Mouse (Mus musculus): ENCODE results near the gene Tspan18.

- TF ChIP-seq CTCF (IDR thresholded peaks at IDR 0.05; ENCODE audit: extremely low read depth, insufficient read length, insufficient replicate concordance, low read depth, low read length) (peak; percentile 72), POLR2A (IDR thresholded peaks at IDR 0.05; ENCODE audit: low read depth, low read length) (no peak)
These were observed 107.4 kb downstream of the Tspan18 start for GRCm38 (mm10) chr2:93226606-93227595.
